Mouse (Mus musculus) stomach, embryonic 15.5 days (tissue): ENCODE results near the gene Cdkn1a. TPM values are rescaled to one million over a fixed set of nuclear protein-coding genes. Genes with fewer than 3 reads are reported as not detected.
"Not testable (repeated sequence)": the region's sequence is repeated elsewhere in the genome, so short reads cannot be mapped to it uniquely, and the experiment has no call there.

Experiments
- ATAC-seq: fragments of 200-750 bp; cut with Nextera tagmentation; 2 replicates; pipeline ENCODE4 v1.8.0; 2017; ENCODE audit warnings: low read depth, moderate number of reproducible peaks, moderate TSS enrichment; ENCODE audit not compliant: insufficient read depth, low FRiP score
- H3K27ac ChIP-seq: fragments of 300-500 bp; sonication (generic); 2 replicates; pipeline ENCODE4 v1.5.1; 2015; ENCODE audit warnings: mild to moderate bottlenecking, inconsistent platforms
- H3K27me3 ChIP-seq: fragments of 300-500 bp; sonication (generic); replicated peaks from 2 replicates; pipeline ENCODE4 v1.6.1; 2015; ENCODE audit warnings: inconsistent platforms
- H3K36me3 ChIP-seq: fragments of 300-500 bp; sonication (generic); 2 replicates; pipeline ENCODE4 v1.6.1; 2015; ENCODE audit warnings: inconsistent platforms
- H3K4me1 ChIP-seq: fragments of 300-500 bp; sonication (generic); 2 replicates; pipeline ENCODE4 v1.6.1; 2015; ENCODE audit warnings: inconsistent platforms
- H3K4me2 ChIP-seq: fragments of 300-500 bp; sonication (generic); 2 replicates; pipeline ENCODE4 v1.6.1; 2015; ENCODE audit warnings: mild to moderate bottlenecking, inconsistent platforms
- H3K4me3 ChIP-seq: fragments of 300-500 bp; sonication (generic); replicated peaks from 2 replicates; pipeline ENCODE4 v1.5.1; 2015; ENCODE audit warnings: inconsistent platforms
- H3K9ac ChIP-seq: fragments of 300-500 bp; sonication (generic); 2 replicates; pipeline ENCODE4 v1.6.1; 2015; ENCODE audit warnings: inconsistent platforms
- H3K9me3 ChIP-seq: fragments of 300-500 bp; sonication (generic); 2 replicates; pipeline ENCODE4 v1.6.1; 2016; ENCODE audit warnings: inconsistent platforms
- WGBS: fragments of 180-500 bp; shearing (Covaris S2); methylation state at CpG from one replicate; pipeline ENCODE4 v1.1.7; 2015; 5-methylcytosine and 5-hydroxymethylcytosine counted together
- polyA plus RNA-seq: library from polyadenylated mRNA; unstranded; fragments of >200 nt; fragmentation: Nextera tagmentation; extraction: Ambion mirVana; gene quantifications from 2 replicates; pipeline ENCODE4 v1.2.1, GENCODE M21; 2015

Gene Cdkn1a
- polyA plus RNA-seq, 1 experiment from 2014 or later: 102 TPM

GRCm38 (mm10) chr17:29060946-29061345, 29.8 kb upstream of the Cdkn1a start:
- Histone ChIP-seq H3K4me3 (no peak overlapping the region), H3K9me3 (no peaks in the 10 kb centered on the region), H3K4me2 (no peak overlapping the region), H3K27ac (no peak overlapping the region), H3K9ac (no peak overlapping the region), H3K4me1 (peaks cover 20% of the 10 kb centered on the region), H3K36me3 (no peaks in the 10 kb centered on the region), H3K27me3 (no peaks in the 10 kb centered on the region)
- no peak for ATAC-seq
- WGBS: 81% methylated on average over 9 of the region's 9 CpGs

- WGBS: 50% methylated on average over 13 of the region's 13 CpGs
- H3K4me2 ChIP-seq: no peak overlapping the region
- H3K9me3 ChIP-seq: no peaks in the 10 kb centered on the region
- ATAC-seq: no peak
- H3K4me3 ChIP-seq: no peak overlapping the region
- no peak overlapping the region; the same call in 1 of the 2 replicates for H3K27ac ChIP-seq
- no peaks in the 10 kb centered on the region for H3K36me3 ChIP-seq
- no peak overlapping the region for H3K9ac ChIP-seq
- peaks cover 10% of the 10 kb centered on the region; the same call in 1 of the 2 replicates for H3K4me1 ChIP-seq
- no peaks in the 10 kb centered on the region for H3K27me3 ChIP-seq
These were observed 28.4 kb upstream of the Cdkn1a start for GRCm38 (mm10) chr17:29062119-29063035.

GRCm38 (mm10) chr17:29063121-29063987, 27.4 kb upstream of the Cdkn1a start:
- 62% methylated on average over 8 of the region's 8 CpGs for WGBS
- Histone ChIP-seq H3K9me3 (no peaks in the 10 kb centered on the region), H3K4me1 (peaks cover 10% of the 10 kb centered on the region; the same call in 1 of the 2 replicates), H3K4me2 (no peak overlapping the region), H3K4me3 (no peak overlapping the region), H3K36me3 (no peaks in the 10 kb centered on the region), H3K27ac (no peak overlapping the region), H3K9ac (no peak overlapping the region), H3K27me3 (no peaks in the 10 kb centered on the region)
- ATAC-seq: no peak

- no peak overlapping the region for H3K4me3 ChIP-seq
- no peak overlapping the region for H3K4me2 ChIP-seq
- peaks cover 10% of the 10 kb centered on the region; the same call in 1 of the 2 replicates for H3K4me1 ChIP-seq
- no peak overlapping the region for H3K27ac ChIP-seq
- H3K9me3 ChIP-seq: no peaks in the 10 kb centered on the region
- no peaks in the 10 kb centered on the region for H3K27me3 ChIP-seq
- H3K36me3 ChIP-seq: no peaks in the 10 kb centered on the region
- no peak for ATAC-seq
- 65% methylated on average over 2 of the region's 2 CpGs for WGBS
- no peak overlapping the region for H3K9ac ChIP-seq
These were observed 26.8 kb upstream of the Cdkn1a start for GRCm38 (mm10) chr17:29063988-29064285.

GRCm38 (mm10) chr17:29065245-29065940, 25.4 kb upstream of the Cdkn1a start:
- peaks cover 10% of the 10 kb centered on the region; the same call in 1 of the 2 replicates for H3K4me1 ChIP-seq
- no peaks in the 10 kb centered on the region for H3K9me3 ChIP-seq
- no peak overlapping the region for H3K4me2 ChIP-seq
- no peak for ATAC-seq
- H3K4me3 ChIP-seq: no peak overlapping the region
- H3K27me3 ChIP-seq: no peaks in the 10 kb centered on the region
- no peak overlapping the region for H3K27ac ChIP-seq
- WGBS: 79% methylated on average over 21 of the region's 21 CpGs
- no peak overlapping the region for H3K9ac ChIP-seq
- H3K36me3 ChIP-seq: no peaks in the 10 kb centered on the region

GRCm38 (mm10) chr17:29065971-29066370, 24.8 kb upstream of the Cdkn1a start:
- Histone ChIP-seq H3K9ac (no peak overlapping the region), H3K27ac (no peak overlapping the region), H3K36me3 (no peaks in the 10 kb centered on the region), H3K27me3 (no peaks in the 10 kb centered on the region), H3K4me1 (peaks cover 10% of the 10 kb centered on the region; the same call in 1 of the 2 replicates), H3K4me3 (no peak overlapping the region), H3K4me2 (no peak overlapping the region), H3K9me3 (no peaks in the 10 kb centered on the region)
- ATAC-seq: no peak
- WGBS: 92% methylated on average over 3 of the region's 3 CpGs

GRCm38 (mm10) chr17:29067416-29067815, 23.4 kb upstream of the Cdkn1a start:
- not testable (repeated sequence) for H3K36me3 ChIP-seq, H3K9me3 ChIP-seq, H3K4me1 ChIP-seq, H3K9ac ChIP-seq, H3K27ac ChIP-seq, ATAC-seq, H3K27me3 ChIP-seq, H3K4me2 ChIP-seq, H3K4me3 ChIP-seq
- WGBS: 66% methylated on average over 3 of the region's 3 CpGs

- H3K36me3 ChIP-seq: no peaks in the 10 kb centered on the region
- no peak overlapping the region for H3K9ac ChIP-seq
- 61% methylated on average over 5 of the region's 5 CpGs for WGBS
- H3K27ac ChIP-seq: no peak overlapping the region
- H3K9me3 ChIP-seq: no peaks in the 10 kb centered on the region
- H3K4me2 ChIP-seq: no peak overlapping the region
- H3K27me3 ChIP-seq: no peaks in the 10 kb centered on the region
- no peak overlapping the region for H3K4me3 ChIP-seq
- peaks cover 8% of the 10 kb centered on the region; the same call in 1 of the 2 replicates for H3K4me1 ChIP-seq
- no peak for ATAC-seq
These were observed 22.9 kb upstream of the Cdkn1a start for GRCm38 (mm10) chr17:29067847-29068246.

GRCm38 (mm10) chr17:29069063-29069462, 21.7 kb upstream of the Cdkn1a start:
- Histone ChIP-seq H3K27ac (no peak overlapping the region), H3K9me3 (no peaks in the 10 kb centered on the region), H3K36me3 (no peaks in the 10 kb centered on the region), H3K9ac (no peak overlapping the region), H3K4me1 (peaks cover 12% of the 10 kb centered on the region; the same call in 1 of the 2 replicates), H3K4me2 (no peak overlapping the region), H3K4me3 (no peak overlapping the region), H3K27me3 (no peaks in the 10 kb centered on the region)
- WGBS: 66% methylated on average over 10 of the region's 10 CpGs
- ATAC-seq: no peak

- Histone ChIP-seq H3K36me3 (no peaks in the 10 kb centered on the region), H3K4me1 (peaks cover 12% of the 10 kb centered on the region; the same call in 1 of the 2 replicates), H3K27ac (no peak overlapping the region), H3K9me3 (no peaks in the 10 kb centered on the region), H3K4me3 (no peak overlapping the region), H3K4me2 (no peak overlapping the region), H3K9ac (no peak overlapping the region), H3K27me3 (no peaks in the 10 kb centered on the region)
- ATAC-seq: no peak
- 61% methylated on average over 5 of the region's 5 CpGs for WGBS
These were observed 19.0 kb upstream of the Cdkn1a start for GRCm38 (mm10) chr17:29071820-29072219.

GRCm38 (mm10) chr17:29072701-29073307, 18.0 kb upstream of the Cdkn1a start:
- H3K27me3 ChIP-seq: no peaks in the 10 kb centered on the region
- H3K36me3 ChIP-seq: no peaks in the 10 kb centered on the region
- no peak overlapping the region for H3K27ac ChIP-seq
- no peak overlapping the region for H3K4me3 ChIP-seq
- 17% methylated on average over 11 of the region's 11 CpGs for WGBS
- no peak overlapping the region for H3K9ac ChIP-seq
- H3K9me3 ChIP-seq: no peaks in the 10 kb centered on the region
- ATAC-seq: no peak
- no peak overlapping the region for H3K4me2 ChIP-seq
- peaks cover 12% of the 10 kb centered on the region; the same call in 1 of the 2 replicates for H3K4me1 ChIP-seq
